Mouse (Mus musculus): ENCODE measurements around the gene Haspin. TPM values are rescaled to one million over a fixed set of nuclear protein-coding genes. Genes with fewer than 3 reads are reported as not detected.

Haspin gene
- polyA plus RNA-seq, 1 experiment = 8.6 TPM

GRCm38 (mm10) chr11:73168071-73168470 lies 30.0 kb upstream of the Haspin start:
- H3K27ac ChIP-seq (ENCODE audit: control insufficient read depth, insufficient read depth, low read length) = no peak overlapping the region
- H3K4me1 ChIP-seq (replicated peaks; ENCODE audit: control insufficient read depth, insufficient read depth, low read length) = peaks cover 6% of the 10 kb centered on the region; the same call in 1 of the 2 replicates
- H3K4me3 ChIP-seq (ENCODE audit: control insufficient read depth, insufficient read depth, low read length) = no peak overlapping the region
- WGBS = 96% methylated on average over 8 of the region's 8 CpGs
- no peaks in the 10 kb centered on the region for H3K36me3 ChIP-seq (ENCODE audit: control insufficient read depth, insufficient read depth, low read length)
- TF ChIP-seq CTCF (IDR thresholded peaks at IDR 0.05; ENCODE audit: borderline replicate concordance, control insufficient read depth, extremely low read depth, insufficient read depth, low read length, poor library complexity) = no peak
- TF ChIP-seq POLR2A (IDR thresholded peaks at IDR 0.05; ENCODE audit: control insufficient read depth, extremely low read depth, insufficient read depth, low read length, poor library complexity) = no peak
- no peak for DNase-seq
- H3K27me3 ChIP-seq (ENCODE audit: control insufficient read depth, insufficient read depth, low read length) = no peaks in the 10 kb centered on the region

GRCm38 (mm10) chr11:73162284-73162683 lies 24.2 kb upstream of the Haspin start:
- Histone ChIP-seq H3K36me3 (ENCODE audit: control insufficient read depth, insufficient read depth, low read length) (no peaks in the 10 kb centered on the region), H3K4me3 (ENCODE audit: control insufficient read depth, insufficient read depth, low read length) (no peak overlapping the region), H3K4me1 (replicated peaks; ENCODE audit: control insufficient read depth, insufficient read depth, low read length) (no peaks in the 10 kb centered on the region), H3K27ac (ENCODE audit: control insufficient read depth, insufficient read depth, low read length) (no peak overlapping the region), H3K27me3 (ENCODE audit: control insufficient read depth, insufficient read depth, low read length) (no peaks in the 10 kb centered on the region; the same call in 1 of the 2 replicates)
- no peak for DNase-seq
- TF ChIP-seq POLR2A (IDR thresholded peaks at IDR 0.05; ENCODE audit: control insufficient read depth, extremely low read depth, insufficient read depth, low read length, poor library complexity) (no peak), CTCF (IDR thresholded peaks at IDR 0.05; ENCODE audit: borderline replicate concordance, control insufficient read depth, extremely low read depth, insufficient read depth, low read length, poor library complexity) (no peak)
- WGBS = 13% methylated on average over 5 of the region's 5 CpGs

GRCm38 (mm10) chr11:73161616-73162015 lies 23.5 kb upstream of the Haspin start:
- Histone ChIP-seq H3K4me3 (ENCODE audit: control insufficient read depth, insufficient read depth, low read length) (no peak overlapping the region), H3K36me3 (ENCODE audit: control insufficient read depth, insufficient read depth, low read length) (no peaks in the 10 kb centered on the region), H3K27me3 (ENCODE audit: control insufficient read depth, insufficient read depth, low read length) (no peaks in the 10 kb centered on the region; the same call in 1 of the 2 replicates), H3K27ac (ENCODE audit: control insufficient read depth, insufficient read depth, low read length) (no peak overlapping the region), H3K4me1 (replicated peaks; ENCODE audit: control insufficient read depth, insufficient read depth, low read length) (no peaks in the 10 kb centered on the region)
- 86% methylated on average over 4 of the region's 4 CpGs for WGBS
- DNase-seq = no peak
- TF ChIP-seq POLR2A (IDR thresholded peaks at IDR 0.05; ENCODE audit: control insufficient read depth, extremely low read depth, insufficient read depth, low read length, poor library complexity) (no peak), CTCF (IDR thresholded peaks at IDR 0.05; ENCODE audit: borderline replicate concordance, control insufficient read depth, extremely low read depth, insufficient read depth, low read length, poor library complexity) (no peak)

- no peaks in the 10 kb centered on the region; the same call in 1 of the 2 replicates for H3K27me3 ChIP-seq (ENCODE audit: control insufficient read depth, insufficient read depth, low read length)
- H3K4me3 ChIP-seq (ENCODE audit: control insufficient read depth, insufficient read depth, low read length) = no peak overlapping the region
- no peaks in the 10 kb centered on the region for H3K36me3 ChIP-seq (ENCODE audit: control insufficient read depth, insufficient read depth, low read length)
- TF ChIP-seq POLR2A (IDR thresholded peaks at IDR 0.05; ENCODE audit: control insufficient read depth, extremely low read depth, insufficient read depth, low read length, poor library complexity) (no peak), CTCF (IDR thresholded peaks at IDR 0.05; ENCODE audit: borderline replicate concordance, control insufficient read depth, extremely low read depth, insufficient read depth, low read length, poor library complexity) (no peak)
- no peak overlapping the region for H3K27ac ChIP-seq (ENCODE audit: control insufficient read depth, insufficient read depth, low read length)
- no peak for DNase-seq
- no peaks in the 10 kb centered on the region for H3K4me1 ChIP-seq (replicated peaks; ENCODE audit: control insufficient read depth, insufficient read depth, low read length)
- WGBS = 47% methylated on average over 6 of the region's 6 CpGs
Measured at GRCm38 (mm10) chr11:73160811-73161200, 22.7 kb upstream of the Haspin start.

- H3K27me3 ChIP-seq (ENCODE audit: control insufficient read depth, insufficient read depth, low read length) = no peaks in the 10 kb centered on the region; the same call in 1 of the 2 replicates
- H3K4me1 ChIP-seq (replicated peaks; ENCODE audit: control insufficient read depth, insufficient read depth, low read length) = no peaks in the 10 kb centered on the region
- no peak within 1 kb of the TSS for H3K27ac ChIP-seq (ENCODE audit: control insufficient read depth, insufficient read depth, low read length)
- 0 out of 2 replicates have a peak within 1 kb of the TSS, but pooled peaks have one; percentile 4 for H3K4me3 ChIP-seq (ENCODE audit: control insufficient read depth, insufficient read depth, low read length)
- no peak for DNase-seq
- TF ChIP-seq POLR2A (IDR thresholded peaks at IDR 0.05; ENCODE audit: control insufficient read depth, extremely low read depth, insufficient read depth, low read length, poor library complexity) = no peak
- no peaks in the 10 kb centered on the region for H3K36me3 ChIP-seq (ENCODE audit: control insufficient read depth, insufficient read depth, low read length)
- WGBS = 6% methylated on average over 49 of the region's 49 CpGs
Measured at GRCm38 (mm10) chr11:73159957-73160810, 22.1 kb upstream of the Haspin start, which contains the start of gene P2rx5. TSS of gene P2rx5 (plus strand) at chr11:73160421.

GRCm38 (mm10) chr11:73155071-73155470 lies 17.0 kb upstream of the Haspin start:
- TF ChIP-seq CTCF (IDR thresholded peaks at IDR 0.05; ENCODE audit: borderline replicate concordance, control insufficient read depth, extremely low read depth, insufficient read depth, low read length, poor library complexity) = no peak
- TF ChIP-seq POLR2A (IDR thresholded peaks at IDR 0.05; ENCODE audit: control insufficient read depth, extremely low read depth, insufficient read depth, low read length, poor library complexity) = no peak
- Histone ChIP-seq H3K36me3 (ENCODE audit: control insufficient read depth, insufficient read depth, low read length) (no peaks in the 10 kb centered on the region), H3K27ac (ENCODE audit: control insufficient read depth, insufficient read depth, low read length) (no peak overlapping the region), H3K27me3 (ENCODE audit: control insufficient read depth, insufficient read depth, low read length) (no peaks in the 10 kb centered on the region; the same call in 1 of the 2 replicates), H3K4me1 (replicated peaks; ENCODE audit: control insufficient read depth, insufficient read depth, low read length) (no peaks in the 10 kb centered on the region), H3K4me3 (ENCODE audit: control insufficient read depth, insufficient read depth, low read length) (no peak overlapping the region)
- 77% methylated on average over 6 of the region's 6 CpGs for WGBS
- no peak for DNase-seq

All from thymus, adult 2 months (tissue).